Mouse (Mus musculus) thymus, adult 2 months (tissue): ENCODE results near the gene 1700057G04Rik. TPM values are rescaled to one million over a fixed set of nuclear protein-coding genes. Genes with fewer than 3 reads are reported as not detected.

Source experiments
- DNase-seq: peaks from one replicate; pipeline ENCODE4 v3.0.0; 2021
- H3K27ac ChIP-seq: fragments of 200-500 bp; 2 replicates; pipeline ENCODE4 v1.5.1; 2012; ENCODE audit warnings: low read length, control low read depth; ENCODE audit not compliant: control insufficient read depth, insufficient read depth
- H3K27me3 ChIP-seq: fragments of 200-500 bp; 2 replicates; pipeline ENCODE4 v1.6.1; 2012; ENCODE audit warnings: mild to moderate bottlenecking, low read length, moderate library complexity, mixed read lengths; ENCODE audit not compliant: control insufficient read depth, insufficient read depth
- H3K36me3 ChIP-seq: fragments of 200-500 bp; 2 replicates; pipeline ENCODE4 v1.6.1; 2012; ENCODE audit warnings: mild to moderate bottlenecking, low read length, moderate library complexity; ENCODE audit not compliant: control insufficient read depth, insufficient read depth
- H3K4me1 ChIP-seq: fragments of 200-500 bp; replicated peaks from 2 replicates; pipeline ENCODE4 v1.6.1; 2012; ENCODE audit warnings: low read length; ENCODE audit not compliant: control insufficient read depth, insufficient read depth
- H3K4me3 ChIP-seq: fragments of 200-500 bp; 2 replicates; pipeline ENCODE4 v1.5.1; 2012; ENCODE audit warnings: mild to moderate bottlenecking, low read length, control low read depth, moderate library complexity; ENCODE audit not compliant: control insufficient read depth, insufficient read depth
- CTCF ChIP-seq: fragments of 200-500 bp; IDR thresholded peaks from 2 replicates; pipeline ENCODE4 v1.5.1; 2012; ENCODE audit warnings: mild to moderate bottlenecking, control low read depth, low read length, moderate library complexity, borderline replicate concordance; ENCODE audit not compliant: control insufficient read depth, poor library complexity, insufficient read depth; ENCODE audit errors: extremely low read depth
- POLR2A ChIP-seq: fragments of 200-500 bp; IDR thresholded peaks from 2 replicates; pipeline ENCODE4 v1.6.1; 2012; ENCODE audit warnings: mild to moderate bottlenecking, low read length, control low read depth, moderate library complexity; ENCODE audit not compliant: control insufficient read depth, poor library complexity, insufficient read depth; ENCODE audit errors: extremely low read depth
- WGBS: fragments of 180-500 bp; shearing (Covaris S2); methylation state at CpG from one replicate; pipeline ENCODE4 v1.1.7; 2018; 5-methylcytosine and 5-hydroxymethylcytosine counted together
- polyA plus RNA-seq: library from polyadenylated mRNA; depleted of rRNA; stranded (reverse); fragments of >200 nt; gene quantifications from 2 replicates; pipeline ENCODE4 v1.2.3, GENCODE M21; 2012

1700057G04Rik gene
- polyA plus RNA-seq, 1 experiment, result not detected

DNA sequence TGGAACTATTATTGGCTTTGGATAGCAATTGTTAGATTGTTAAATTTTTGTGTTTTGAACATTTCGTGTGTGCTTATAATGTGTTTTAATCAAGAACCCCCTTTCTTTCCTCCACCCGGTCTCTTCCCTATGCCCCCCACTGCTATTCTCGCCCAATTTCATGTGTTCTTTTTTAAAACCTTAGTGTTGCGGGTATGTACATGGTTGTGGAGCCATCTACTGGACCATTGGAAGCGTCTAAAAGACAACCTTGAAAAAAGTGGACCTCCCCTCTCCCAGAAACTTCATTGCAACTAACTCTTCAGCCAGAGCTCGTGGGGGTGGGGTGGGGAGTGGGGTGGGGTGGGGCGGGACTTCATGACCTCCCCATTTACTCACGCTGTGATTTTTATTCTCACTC is 66.2 kb downstream of the 1700057G04Rik start:
- no peaks in the 10 kb centered on the region for H3K36me3 ChIP-seq
- H3K4me3 ChIP-seq, result no peak overlapping the region
- TF ChIP-seq POLR2A (no peak), CTCF (no peak)
- no peak for DNase-seq
- H3K4me1 ChIP-seq, result no peaks in the 10 kb centered on the region
- WGBS, result 37% methylated on average over 8 of the region's 8 CpGs
- H3K27me3 ChIP-seq, result no peaks in the 10 kb centered on the region
- H3K27ac ChIP-seq, result no peak overlapping the region

DNA sequence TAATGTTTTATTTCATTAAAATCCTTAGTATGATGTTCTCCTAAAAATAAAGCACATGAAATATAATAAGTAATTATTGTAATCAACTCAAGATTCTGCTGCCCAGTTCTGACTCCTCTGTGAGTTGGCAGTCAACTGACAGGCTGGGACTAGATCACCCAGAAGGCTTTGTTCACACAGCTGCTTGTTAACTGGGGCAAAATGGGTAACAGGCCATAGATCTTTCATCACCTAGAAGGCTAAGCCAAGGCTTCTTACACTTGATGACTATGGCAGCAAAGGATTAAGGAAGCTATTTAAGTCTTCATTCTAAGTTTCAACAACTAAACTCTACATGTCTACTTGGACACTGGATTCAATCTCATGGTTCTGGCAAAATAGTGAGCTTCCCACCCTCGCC is 68.8 kb downstream of the 1700057G04Rik start:
- no peak for DNase-seq
- 94% methylated on average over 1 of the region's 1 CpGs for WGBS
- no peak for TF ChIP-seq CTCF
- TF ChIP-seq POLR2A, result no peak

GRCm38 (mm10) chr9:92379240-92379639 is 70.1 kb downstream of the 1700057G04Rik start:
- H3K27ac ChIP-seq, result no peak overlapping the region
- H3K36me3 ChIP-seq, result no peaks in the 10 kb centered on the region
- DNase-seq, result no peak
- no peaks in the 10 kb centered on the region for H3K4me1 ChIP-seq
- TF ChIP-seq POLR2A, result no peak
- TF ChIP-seq CTCF, result no peak
- no peak overlapping the region for H3K4me3 ChIP-seq
- 86% methylated on average over 5 of the region's 5 CpGs for WGBS
- no peaks in the 10 kb centered on the region for H3K27me3 ChIP-seq

More for the DNA sequence above, 68.8 kb downstream of the 1700057G04Rik start:
- Histone ChIP-seq H3K4me1 (no peaks in the 10 kb centered on the region), H3K4me3 (no peak overlapping the region), H3K27me3 (no peaks in the 10 kb centered on the region), H3K36me3 (no peaks in the 10 kb centered on the region), H3K27ac (no peak overlapping the region)

DNA sequence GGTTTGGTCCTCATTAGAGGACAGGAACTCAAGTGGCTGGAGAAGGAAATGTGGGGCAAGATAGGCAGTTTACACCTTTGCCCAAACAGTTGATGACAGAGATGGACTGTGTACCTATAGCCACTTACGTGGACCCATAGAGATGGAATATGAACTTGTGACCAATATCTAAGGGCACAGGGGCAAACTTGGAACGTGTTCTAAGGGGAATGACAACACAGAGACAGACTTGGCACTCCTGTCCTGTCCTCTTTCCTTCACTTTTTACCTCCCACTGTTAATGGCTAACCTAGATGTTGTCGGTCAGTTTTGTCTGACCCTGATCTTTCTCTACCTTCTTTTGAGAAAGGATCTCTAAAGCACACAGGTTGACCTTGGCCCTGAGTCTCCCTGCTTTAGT is 74.2 kb downstream of the 1700057G04Rik start:
- no peak for TF ChIP-seq CTCF
- Histone ChIP-seq H3K27me3 (no peaks in the 10 kb centered on the region), H3K4me3 (no peak overlapping the region), H3K36me3 (no peaks in the 10 kb centered on the region), H3K27ac (no peak overlapping the region), H3K4me1 (no peaks in the 10 kb centered on the region)
- 94% methylated on average over 3 of the region's 3 CpGs for WGBS
- no peak for DNase-seq

GRCm38 (mm10) chr9:92384401-92384800 is 75.2 kb downstream of the 1700057G04Rik start:
- 6% methylated on average over 3 of the region's 3 CpGs for WGBS
- no peak for DNase-seq
- Histone ChIP-seq H3K27me3 (no peaks in the 10 kb centered on the region), H3K27ac (no peak overlapping the region), H3K36me3 (no peaks in the 10 kb centered on the region), H3K4me3 (no peak overlapping the region), H3K4me1 (no peaks in the 10 kb centered on the region)
- TF ChIP-seq CTCF (no peak), POLR2A (no peak)

GRCm38 (mm10) chr9:92385831-92386230 is 76.7 kb downstream of the 1700057G04Rik start:
- Histone ChIP-seq H3K36me3 (no peaks in the 10 kb centered on the region), H3K4me1 (no peaks in the 10 kb centered on the region), H3K4me3 (no peak overlapping the region), H3K27me3 (no peaks in the 10 kb centered on the region), H3K27ac (no peak overlapping the region)
- WGBS, result 95% methylated on average over 1 of the region's 1 CpGs
- TF ChIP-seq POLR2A (no peak), CTCF (no peak)
- DNase-seq, result no peak

DNA sequence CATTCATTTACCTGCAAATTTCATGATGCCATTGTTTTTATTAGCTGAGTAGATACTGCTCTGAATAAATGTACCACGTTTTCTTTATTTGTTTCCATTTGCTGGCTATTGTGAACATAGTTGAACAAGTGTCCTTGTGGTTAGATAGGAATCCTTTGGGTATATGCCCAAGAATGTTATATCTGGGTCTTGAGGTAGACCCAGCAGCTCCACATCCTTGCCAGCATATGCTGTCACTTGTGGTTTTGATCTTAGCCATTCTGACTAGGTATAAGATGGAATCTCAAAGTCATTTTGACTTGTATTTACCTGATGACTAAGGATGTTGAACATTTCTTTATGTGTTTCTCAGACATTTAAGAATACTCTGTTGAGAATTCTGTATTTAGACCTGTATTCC is 77.7 kb downstream of the 1700057G04Rik start:
- Histone ChIP-seq H3K27ac (no peak overlapping the region), H3K4me1 (no peaks in the 10 kb centered on the region), H3K4me3 (no peak overlapping the region), H3K27me3 (no peaks in the 10 kb centered on the region), H3K36me3 (no peaks in the 10 kb centered on the region)
- no peak for TF ChIP-seq CTCF
- TF ChIP-seq POLR2A, result no peak
- WGBS, result 80% methylated on average over 1 of the region's 1 CpGs
- DNase-seq, result no peak
